Mouse (Mus musculus): ENCODE results near the gene Cdc37. TPM values are rescaled to one million over a fixed set of nuclear protein-coding genes. Genes with fewer than 3 reads are reported as not detected.
A peak's percentile ranks its signal among the peaks of the same experiment; 100 is the strongest.
"Not testable (repeated sequence)": the region's sequence is repeated elsewhere in the genome, so short reads cannot be mapped to it uniquely, and the experiment has no call there.

The Cdc37 gene
- polyA plus RNA-seq (2012; rRNA removed): 49.6 and 72.2 TPM in 2 replicates

DNA sequence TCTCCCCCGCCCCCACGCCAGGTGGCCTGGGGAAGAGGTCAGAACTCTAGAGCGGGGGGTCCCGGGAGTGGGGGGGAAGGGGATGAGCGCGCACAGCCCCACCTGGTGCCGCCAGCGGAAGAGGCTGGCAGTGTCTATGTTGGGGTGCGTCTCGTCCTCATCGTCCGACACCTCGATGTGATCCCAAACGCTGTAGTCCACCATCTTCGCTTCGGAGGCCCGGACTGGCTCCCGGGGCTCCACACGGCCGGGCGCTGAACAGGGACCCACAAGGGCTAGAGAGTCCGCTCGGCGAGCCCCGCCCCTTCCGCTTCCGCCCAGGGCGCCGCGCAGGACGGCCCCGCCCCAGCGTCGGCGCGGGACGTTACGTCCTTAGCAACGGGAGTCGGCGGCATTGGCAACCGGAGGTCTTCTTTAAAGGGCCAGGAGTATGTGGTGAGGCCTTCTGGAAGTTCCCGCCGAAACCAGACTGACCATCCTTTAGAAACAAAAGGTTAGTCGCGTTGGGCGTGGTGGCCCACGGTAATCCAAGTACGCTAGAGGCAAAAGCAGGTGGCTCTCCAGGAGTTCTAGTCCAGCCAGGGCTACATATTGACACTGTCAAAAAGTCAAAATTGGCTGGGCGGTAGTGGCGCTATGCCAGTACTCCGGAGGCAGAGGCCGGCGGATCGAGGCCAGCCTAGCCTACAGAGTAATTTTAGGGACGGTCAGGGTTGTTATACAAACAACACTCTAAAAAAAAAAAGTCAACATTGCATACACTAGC, at the start of gene Cdc37:
TSS of gene Cdc37 (minus strand) at position 329 of the 766 bp plus-strand sequence.
- DNase-seq (ENCODE audit: low read depth): peak; percentile 33

DNA sequence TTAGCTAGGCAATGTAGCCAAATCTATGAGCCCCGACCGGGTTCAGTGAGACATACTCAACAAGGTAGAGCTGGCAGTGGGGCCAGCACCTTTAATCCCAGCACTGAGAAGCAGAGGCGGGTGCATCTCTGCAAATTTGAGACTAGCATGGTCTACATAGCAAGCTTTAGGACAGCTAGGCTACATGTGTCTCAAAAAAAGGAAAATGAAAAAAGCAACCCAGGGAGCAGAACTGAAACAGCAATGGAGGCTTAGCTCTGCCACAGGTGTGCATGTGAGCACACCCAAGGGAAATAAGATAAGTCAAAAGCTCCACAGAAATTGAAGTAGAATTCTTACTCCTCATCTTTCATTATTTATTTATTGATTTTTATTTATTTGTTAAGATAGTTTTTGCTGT, 49.2 kb upstream of the Cdc37 start:
- DNase-seq (ENCODE audit: low read depth): no peak

- no peak for DNase-seq (ENCODE audit: low read depth)
Observed at GRCm38 (mm10) chr9:21197981-21198380, 48.2 kb upstream of the Cdc37 start.

GRCm38 (mm10) chr9:21196521-21197433, 47.0 kb upstream of the Cdc37 start:
- no peak for DNase-seq (ENCODE audit: low read depth)

GRCm38 (mm10) chr9:21195736-21196505, 46.1 kb upstream of the Cdc37 start:
- DNase-seq (ENCODE audit: low read depth): not testable (repeated sequence)

- no peak for DNase-seq (ENCODE audit: low read depth)
Observed at GRCm38 (mm10) chr9:21194787-21195493, 45.2 kb upstream of the Cdc37 start.

DNA sequence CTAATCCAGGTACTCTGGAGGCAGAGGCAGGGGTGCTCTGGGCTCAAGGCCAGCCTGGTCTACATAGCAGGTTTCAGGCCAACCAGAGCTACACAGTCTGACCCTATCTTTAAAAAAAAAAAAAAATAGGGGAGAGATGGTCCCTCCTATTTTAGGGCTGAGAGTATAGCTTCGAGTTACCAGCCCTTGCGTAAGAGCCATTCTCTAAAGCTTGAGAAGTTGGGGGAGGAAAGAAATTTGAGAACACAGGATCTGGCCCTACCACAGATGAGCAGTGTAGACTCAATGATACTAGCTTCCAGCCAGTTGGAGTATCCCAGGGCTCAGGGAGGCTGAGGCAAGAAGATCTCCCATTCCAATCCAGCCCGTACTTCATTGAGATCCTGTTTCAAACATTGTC, 44.0 kb upstream of the Cdc37 start:
- DNase-seq (ENCODE audit: low read depth): no peak

GRCm38 (mm10) chr9:21190670-21191069, 40.9 kb upstream of the Cdc37 start:
- no peak for DNase-seq (ENCODE audit: low read depth)

DNA sequence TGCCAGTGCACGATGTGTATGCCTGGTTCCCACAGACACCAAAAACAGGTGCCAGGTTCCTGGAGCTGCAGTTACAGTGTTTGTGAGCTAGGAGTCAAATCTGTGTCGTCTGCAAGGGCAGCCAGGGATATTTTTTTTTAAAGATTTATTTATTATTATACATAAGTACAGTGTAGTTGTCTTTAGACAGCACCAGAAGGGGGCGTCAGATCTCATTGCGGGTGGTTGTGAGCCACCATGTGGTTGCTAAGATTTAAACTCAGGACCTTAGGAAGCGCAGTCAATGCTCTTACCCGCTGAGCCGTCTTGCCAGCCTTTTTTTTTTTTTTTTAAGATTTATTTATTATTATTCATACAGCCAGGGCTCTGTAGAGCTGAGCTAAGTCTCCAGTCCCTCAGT, 40.1 kb upstream of the Cdc37 start:
- no peak for DNase-seq (ENCODE audit: low read depth)

DNA sequence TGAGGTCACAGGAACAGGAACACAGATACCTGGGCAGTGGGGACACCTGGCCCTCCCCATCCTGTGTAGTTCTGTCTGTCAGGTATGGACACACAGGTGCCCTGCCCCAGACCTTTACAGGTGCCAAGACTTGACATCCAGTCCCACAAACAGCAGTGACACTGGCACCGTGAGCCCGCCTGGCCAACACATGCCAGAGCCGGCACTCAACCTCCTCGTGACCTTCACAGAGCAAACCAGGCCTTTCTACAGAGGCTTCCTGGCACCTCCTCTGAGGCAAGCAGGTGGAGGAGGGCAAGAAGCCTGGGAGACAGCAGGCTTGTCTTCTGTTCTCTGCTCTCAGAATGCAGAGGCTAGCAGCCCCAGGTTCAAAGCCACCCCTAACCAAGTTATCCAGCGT, 35.7 kb upstream of the Cdc37 start:
- no peak for DNase-seq (ENCODE audit: low read depth)

- no peak for DNase-seq (ENCODE audit: low read depth)
Observed at GRCm38 (mm10) chr9:21184733-21185132, 35.0 kb upstream of the Cdc37 start.

DNA sequence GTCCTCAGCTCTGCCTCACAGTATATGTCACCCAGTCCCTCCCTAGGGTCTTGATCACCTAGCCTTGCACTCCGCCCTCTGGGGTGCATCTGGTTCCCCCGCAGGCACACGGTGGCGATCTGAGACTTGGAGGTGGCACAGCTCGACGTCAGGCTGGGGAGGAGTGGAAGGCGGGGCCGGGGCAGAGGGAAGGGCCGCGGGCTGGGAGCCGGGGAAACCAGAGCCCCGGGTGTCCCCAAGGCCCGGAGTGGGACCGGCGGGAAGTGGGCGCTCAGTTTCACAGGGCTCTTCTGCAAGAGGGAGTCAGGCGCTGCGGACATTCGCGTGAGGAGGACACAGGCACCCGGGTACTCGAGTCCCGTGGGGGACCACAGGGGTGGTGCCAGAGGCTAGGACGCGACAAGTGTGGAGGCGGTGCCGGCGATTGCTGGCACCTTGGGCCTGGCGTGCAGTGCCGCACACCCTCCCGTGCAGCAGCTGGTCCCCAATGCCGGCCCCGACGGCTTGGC, 34.2 kb upstream of the Cdc37 start:
- DNase-seq (ENCODE audit: low read depth): no peak

GRCm38 (mm10) chr9:21183421-21183820, 33.6 kb upstream of the Cdc37 start:
- no peak for DNase-seq (ENCODE audit: low read depth)

DNA sequence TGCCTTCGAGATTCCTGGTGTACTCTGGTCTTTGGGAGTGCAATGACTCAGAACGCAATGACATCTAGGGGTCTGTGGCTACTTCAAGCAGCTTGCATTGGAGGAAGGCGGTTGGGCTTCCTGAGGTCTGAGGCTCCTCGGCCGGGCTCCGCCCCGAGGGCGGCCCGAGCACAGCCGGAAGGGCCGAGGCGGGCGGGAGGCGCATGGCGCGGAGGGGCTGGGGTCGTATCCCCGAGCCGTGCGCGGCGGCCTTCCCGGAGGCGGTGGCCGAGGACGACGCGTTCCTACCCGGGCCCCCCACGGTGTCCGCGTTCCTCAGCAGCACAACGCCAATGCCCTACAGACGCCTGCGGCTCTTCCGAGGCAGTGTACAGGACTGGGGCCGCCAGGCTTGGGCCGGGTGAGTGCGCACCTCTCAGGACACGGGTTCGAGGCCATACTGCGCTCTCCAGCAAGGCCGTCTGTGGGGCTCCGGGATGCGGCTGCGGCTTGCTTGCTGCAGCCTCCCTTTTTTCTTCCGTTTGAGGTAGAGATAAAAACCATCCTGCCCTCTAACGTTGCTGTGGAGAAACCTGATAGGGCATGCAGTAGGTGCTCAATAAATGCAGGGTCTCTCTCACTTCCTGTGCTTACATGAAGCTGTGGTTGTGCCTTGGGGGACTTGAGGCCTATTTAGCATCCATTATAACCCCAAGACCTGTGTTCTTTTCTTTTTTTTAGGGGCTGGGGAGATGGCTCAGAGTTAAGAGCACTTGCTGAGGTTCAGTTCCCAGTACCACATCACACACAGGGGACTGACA, 31.8 kb upstream of the Cdc37 start:
- DNase-seq (ENCODE audit: low read depth): no peak

GRCm38 (mm10) chr9:21180841-21181240, 31.1 kb upstream of the Cdc37 start:
- DNase-seq (ENCODE audit: low read depth): no peak

GRCm38 (mm10) chr9:21180402-21180801, 30.6 kb upstream of the Cdc37 start:
- DNase-seq (ENCODE audit: low read depth): no peak

DNA sequence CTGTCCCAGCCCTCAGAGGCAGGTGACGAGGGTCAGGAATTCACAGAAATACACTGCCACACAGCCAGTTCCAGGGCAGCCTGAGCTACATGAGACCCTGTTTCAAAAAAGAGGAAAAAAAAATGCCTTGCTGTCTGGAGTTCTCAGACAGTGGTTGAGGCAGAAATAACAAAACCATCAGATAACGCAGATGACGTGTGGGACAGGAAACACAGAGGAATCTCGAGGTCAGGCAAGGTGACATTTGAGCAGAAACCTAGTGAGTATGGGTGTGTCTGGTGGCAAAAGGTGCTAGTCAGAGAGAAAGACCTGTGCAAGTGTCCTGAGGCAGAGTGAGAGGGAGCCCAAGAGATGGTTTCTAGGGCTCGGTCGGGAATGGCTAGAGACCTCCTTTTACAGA, 22.6 kb upstream of the Cdc37 start:
- DNase-seq (ENCODE audit: low read depth): no peak

DNA sequence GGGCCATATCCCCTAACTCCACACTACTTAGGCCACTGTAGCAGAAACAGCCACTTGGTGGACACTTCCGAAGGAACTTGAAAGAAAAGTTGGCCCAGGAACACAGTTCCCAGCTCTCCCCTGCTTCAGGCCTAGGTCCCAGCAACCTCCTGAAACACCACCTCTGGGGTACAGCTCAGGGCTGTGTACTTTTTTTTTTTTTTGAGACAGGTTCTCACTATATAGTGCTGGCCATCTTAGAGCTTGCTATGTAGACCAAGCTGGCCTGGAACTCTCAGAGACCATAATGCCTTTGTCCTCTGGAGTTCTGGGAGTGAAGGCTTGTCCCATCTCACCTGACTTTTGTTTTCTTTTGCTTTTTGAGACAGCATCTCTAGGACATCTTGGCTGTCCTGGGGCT, 19.4 kb upstream of the Cdc37 start:
- no peak for DNase-seq (ENCODE audit: low read depth)

GRCm38 (mm10) chr9:21168161-21169123, 18.7 kb upstream of the Cdc37 start:
- no peak for DNase-seq (ENCODE audit: low read depth)

All from gonadal fat pad, adult 2 months (tissue).